Mouse (Mus musculus): ENCODE data around the gene Psmd14. TPM values are rescaled to one million over a fixed set of nuclear protein-coding genes. Genes with fewer than 3 reads are reported as not detected.
A peak's percentile ranks its signal among the peaks of the same experiment; 100 is the strongest.

The Psmd14 gene
- polyA plus RNA-seq, 1 experiment from 2014 or later: 188 TPM

- Histone ChIP-seq H3K4me2 (replicated peaks; ENCODE audit: low read depth, low read length) (no peak overlapping the region), H3K9me3 (ENCODE audit: control insufficient read depth, low read depth, low read length) (no peaks in the 10 kb centered on the region), H3K27ac (ENCODE audit: low read length) (no peak overlapping the region), H3K36me3 (ENCODE audit: control insufficient read depth, insufficient read depth, low read length) (peaks cover under 1% of the 10 kb centered on the region; the same call in 1 of the 2 replicates), H3K4me3 (ENCODE audit: low read depth, low read length) (no peak overlapping the region), H3K4me1 (ENCODE audit: control insufficient read depth, insufficient read depth, low read length) (no peaks in the 10 kb centered on the region), H3K27me3 (ENCODE audit: control insufficient read depth, insufficient read depth, low read length) (no peaks in the 10 kb centered on the region), H3K9ac (replicated peaks; ENCODE audit: low read depth, low read length) (no peak overlapping the region)
- ATAC-seq (ENCODE audit: insufficient number of reproducible peaks, insufficient read depth, low FRiP score, low read depth): no peak
- WGBS: 70% methylated on average over 5 of the region's 5 CpGs
Measured at GRCm38 (mm10) chr2:61794960-61795359, 83.5 kb downstream of the Psmd14 start.

GRCm38 (mm10) chr2:61798048-61798447 is 86.6 kb downstream of the Psmd14 start:
- no peak overlapping the region for H3K9ac ChIP-seq (replicated peaks; ENCODE audit: low read depth, low read length)
- no peaks in the 10 kb centered on the region for H3K9me3 ChIP-seq (ENCODE audit: control insufficient read depth, low read depth, low read length)
- ATAC-seq (ENCODE audit: insufficient number of reproducible peaks, insufficient read depth, low FRiP score, low read depth): no peak
- H3K27me3 ChIP-seq (ENCODE audit: control insufficient read depth, insufficient read depth, low read length): peaks cover 11% of the 10 kb centered on the region
- WGBS: 92% methylated on average over 1 of the region's 1 CpGs
- H3K4me2 ChIP-seq (replicated peaks; ENCODE audit: low read depth, low read length): no peak overlapping the region
- no peak overlapping the region for H3K27ac ChIP-seq (ENCODE audit: low read length)
- peaks cover 4% of the 10 kb centered on the region; the same call in 1 of the 2 replicates for H3K36me3 ChIP-seq (ENCODE audit: control insufficient read depth, insufficient read depth, low read length)
- no peak overlapping the region for H3K4me3 ChIP-seq (ENCODE audit: low read depth, low read length)
- no peaks in the 10 kb centered on the region for H3K4me1 ChIP-seq (ENCODE audit: control insufficient read depth, insufficient read depth, low read length)

GRCm38 (mm10) chr2:61802656-61803251 is 91.3 kb downstream of the Psmd14 start, which contains the start of gene Tbr1:
Gene Tbr1, plus strand, starts transcription at chr2:61802930.
- H3K27ac ChIP-seq (ENCODE audit: low read length): no peak within 1 kb of the TSS
- 8% methylated on average over 11 of the region's 11 CpGs for WGBS
- no peak within 1 kb of the TSS for H3K4me2 ChIP-seq (replicated peaks; ENCODE audit: low read depth, low read length)

GRCm38 (mm10) chr2:61803443-61804367 is 92.2 kb downstream of the Psmd14 start:
- H3K4me1 ChIP-seq (ENCODE audit: control insufficient read depth, insufficient read depth, low read length): 0 out of 2 replicates have a peak, but pooled peaks cover 2% of the 10 kb centered on the region
- H3K27me3 ChIP-seq (ENCODE audit: control insufficient read depth, insufficient read depth, low read length): peaks cover 28% of the 10 kb centered on the region

More at GRCm38 (mm10) chr2:61802656-61803251, 91.3 kb downstream of the Psmd14 start, which contains the start of gene Tbr1:
- peaks cover 28% of the 10 kb centered on the region for H3K27me3 ChIP-seq (ENCODE audit: control insufficient read depth, insufficient read depth, low read length)
- H3K4me1 ChIP-seq (ENCODE audit: control insufficient read depth, insufficient read depth, low read length): 0 out of 2 replicates have a peak, but pooled peaks cover 2% of the 10 kb centered on the region
- peaks cover 4% of the 10 kb centered on the region; the same call in 1 of the 2 replicates for H3K36me3 ChIP-seq (ENCODE audit: control insufficient read depth, insufficient read depth, low read length)
- H3K4me3 ChIP-seq (ENCODE audit: low read depth, low read length): no peak within 1 kb of the TSS
- no peak for ATAC-seq (ENCODE audit: insufficient number of reproducible peaks, insufficient read depth, low FRiP score, low read depth)
- H3K9ac ChIP-seq (replicated peaks; ENCODE audit: low read depth, low read length): no peak within 1 kb of the TSS
- no peaks in the 10 kb centered on the region for H3K9me3 ChIP-seq (ENCODE audit: control insufficient read depth, low read depth, low read length)

GRCm38 (mm10) chr2:61804382-61804840 is 92.9 kb downstream of the Psmd14 start:
- Histone ChIP-seq H3K9me3 (ENCODE audit: control insufficient read depth, low read depth, low read length) (no peaks in the 10 kb centered on the region), H3K4me3 (ENCODE audit: low read depth, low read length) (no peak overlapping the region), H3K9ac (replicated peaks; ENCODE audit: low read depth, low read length) (no peak overlapping the region), H3K4me2 (replicated peaks; ENCODE audit: low read depth, low read length) (no peak overlapping the region), H3K36me3 (ENCODE audit: control insufficient read depth, insufficient read depth, low read length) (peaks cover 4% of the 10 kb centered on the region; the same call in 1 of the 2 replicates), H3K27me3 (ENCODE audit: control insufficient read depth, insufficient read depth, low read length) (peaks cover 32% of the 10 kb centered on the region), H3K4me1 (ENCODE audit: control insufficient read depth, insufficient read depth, low read length) (0 out of 2 replicates have a peak, but pooled peaks cover 2% of the 10 kb centered on the region), H3K27ac (ENCODE audit: low read length) (no peak overlapping the region)
- no peak for ATAC-seq (ENCODE audit: insufficient number of reproducible peaks, insufficient read depth, low FRiP score, low read depth)
- WGBS: 5% methylated on average over 10 of the region's 10 CpGs

More at GRCm38 (mm10) chr2:61803443-61804367, 92.2 kb downstream of the Psmd14 start:
- Histone ChIP-seq H3K9ac (replicated peaks; ENCODE audit: low read depth, low read length) (no peak overlapping the region), H3K9me3 (ENCODE audit: control insufficient read depth, low read depth, low read length) (no peaks in the 10 kb centered on the region), H3K4me3 (ENCODE audit: low read depth, low read length) (no peak overlapping the region), H3K4me2 (replicated peaks; ENCODE audit: low read depth, low read length) (no peak overlapping the region), H3K27ac (ENCODE audit: low read length) (no peak overlapping the region), H3K36me3 (ENCODE audit: control insufficient read depth, insufficient read depth, low read length) (peaks cover 4% of the 10 kb centered on the region; the same call in 1 of the 2 replicates)
- ATAC-seq (ENCODE audit: insufficient number of reproducible peaks, insufficient read depth, low FRiP score, low read depth): no peak
- WGBS: 2% methylated on average over 29 of the region's 29 CpGs

- 0 out of 2 replicates have a peak, but pooled peaks have one; percentile 11 for ATAC-seq (ENCODE audit: insufficient number of reproducible peaks, insufficient read depth, low FRiP score, low read depth)
- WGBS: 1% methylated on average over 39 of the region's 39 CpGs
- no peak overlapping the region for H3K4me3 ChIP-seq (ENCODE audit: low read depth, low read length)
- no peaks in the 10 kb centered on the region for H3K9me3 ChIP-seq (ENCODE audit: control insufficient read depth, low read depth, low read length)
- H3K9ac ChIP-seq (replicated peaks; ENCODE audit: low read depth, low read length): no peak overlapping the region
- H3K27me3 ChIP-seq (ENCODE audit: control insufficient read depth, insufficient read depth, low read length): peaks cover 38% of the 10 kb centered on the region
- H3K4me2 ChIP-seq (replicated peaks; ENCODE audit: low read depth, low read length): no peak overlapping the region
- peaks cover 3% of the 10 kb centered on the region; the same call in 1 of the 2 replicates for H3K36me3 ChIP-seq (ENCODE audit: control insufficient read depth, insufficient read depth, low read length)
- 0 out of 2 replicates have a peak, but pooled peaks cover 2% of the 10 kb centered on the region for H3K4me1 ChIP-seq (ENCODE audit: control insufficient read depth, insufficient read depth, low read length)
- no peak overlapping the region for H3K27ac ChIP-seq (ENCODE audit: low read length)
Measured at GRCm38 (mm10) chr2:61804841-61805540, 93.5 kb downstream of the Psmd14 start.

GRCm38 (mm10) chr2:61805541-61806345 is 94.2 kb downstream of the Psmd14 start:
- 3% methylated on average over 27 of the region's 39 CpGs for WGBS
- 0 out of 2 replicates have a peak, but pooled peaks cover 2% of the 10 kb centered on the region for H3K4me1 ChIP-seq (ENCODE audit: control insufficient read depth, insufficient read depth, low read length)
- H3K9me3 ChIP-seq (ENCODE audit: control insufficient read depth, low read depth, low read length): no peaks in the 10 kb centered on the region
- H3K27me3 ChIP-seq (ENCODE audit: control insufficient read depth, insufficient read depth, low read length): peaks cover 44% of the 10 kb centered on the region
- no peak overlapping the region for H3K27ac ChIP-seq (ENCODE audit: low read length)
- no peak overlapping the region for H3K4me3 ChIP-seq (ENCODE audit: low read depth, low read length)
- ATAC-seq (ENCODE audit: insufficient number of reproducible peaks, insufficient read depth, low FRiP score, low read depth): 0 out of 2 replicates have a peak, but pooled peaks have one; percentile 30
- H3K36me3 ChIP-seq (ENCODE audit: control insufficient read depth, insufficient read depth, low read length): no peaks in the 10 kb centered on the region
- H3K4me2 ChIP-seq (replicated peaks; ENCODE audit: low read depth, low read length): no peak overlapping the region
- no peak overlapping the region for H3K9ac ChIP-seq (replicated peaks; ENCODE audit: low read depth, low read length)
